Mouse (Mus musculus) heart, postnatal 0 days (tissue): ENCODE data around the gene Col26a1. TPM values are rescaled to one million over a fixed set of nuclear protein-coding genes. Genes with fewer than 3 reads are reported as not detected.

Experiments
- ATAC-seq: fragments of 200-750 bp; cut with Nextera tagmentation; 2 replicates; pipeline ENCODE4 v1.8.0; 2017; ENCODE audit warnings: low read depth, moderate number of reproducible peaks, moderate library complexity; ENCODE audit not compliant: insufficient read depth
- DNase-seq: peaks from one replicate; pipeline ENCODE4 v3.0.0-alpha.2; 2016; ENCODE audit warnings: low spot score
- H3K27ac ChIP-seq: fragments of 300-500 bp; sonication (generic); 2 replicates; pipeline ENCODE4 v1.5.1; 2014; ENCODE audit warnings: low read depth, mild to moderate bottlenecking
- H3K27me3 ChIP-seq: fragments of 300-500 bp; sonication (generic); 2 replicates; pipeline ENCODE4 v1.6.1; 2014; ENCODE audit warnings: low read length, mixed read lengths; ENCODE audit not compliant: control insufficient read depth, insufficient read depth
- H3K36me3 ChIP-seq: fragments of 300-500 bp; sonication (generic); replicated peaks from 2 replicates; pipeline ENCODE4 v1.6.1; 2014; ENCODE audit warnings: low read length, mixed read lengths; ENCODE audit not compliant: control insufficient read depth, insufficient read depth
- H3K4me1 ChIP-seq: fragments of 300-500 bp; sonication (generic); 2 replicates; pipeline ENCODE4 v1.6.1; 2014; ENCODE audit warnings: antibody characterized with exemption; ENCODE audit not compliant: control insufficient read depth, insufficient read depth
- H3K4me2 ChIP-seq: fragments of 300-500 bp; sonication (generic); 2 replicates; pipeline ENCODE4 v1.6.1; 2014; ENCODE audit warnings: low read depth, mild to moderate bottlenecking, low read length, moderate library complexity
- H3K4me3 ChIP-seq: fragments of 300-500 bp; sonication (generic); 2 replicates; pipeline ENCODE4 v1.5.1; 2014; ENCODE audit warnings: low read depth, low read length
- H3K9ac ChIP-seq: fragments of 300-500 bp; sonication (generic); replicated peaks from 2 replicates; pipeline ENCODE4 v1.6.1; 2014; ENCODE audit warnings: low read depth, low read length, mixed read lengths
- H3K9me3 ChIP-seq: fragments of 300-500 bp; sonication (generic); replicated peaks from 2 replicates; pipeline ENCODE4 v1.6.1; 2016; ENCODE audit warnings: low read length; ENCODE audit not compliant: control insufficient read depth
- CTCF ChIP-seq: IDR thresholded peaks from 2 replicates; pipeline ENCODE4 v1.5.1; 2016; ENCODE audit warnings: antibody characterized with exemption, control low read depth, low read depth
- EP300 ChIP-seq: IDR thresholded peaks from 2 replicates; pipeline ENCODE4 v1.6.1; 2016; ENCODE audit warnings: antibody characterized with exemption, low read depth
- WGBS: fragments of 180-500 bp; shearing (Covaris S2); extraction: QIAGEN DNeasy Blood & Tissue Kit; methylation state at CpG from one replicate; pipeline ENCODE4 v1.1.7; 2014; 5-methylcytosine and 5-hydroxymethylcytosine counted together
- polyA plus RNA-seq: library from polyadenylated mRNA; unstranded; fragments of >200 nt; fragmentation: Nextera tagmentation; extraction: Ambion mirVana; gene quantifications from 2 replicates; pipeline ENCODE4 v1.2.1, GENCODE M21; 2015
- total RNA-seq: library from RNA; depleted of rRNA; stranded (reverse); fragments of >200 nt; gene quantifications from 2 replicates; pipeline ENCODE4 v1.2.3, GENCODE M21; 2014; ENCODE audit warnings: low replicate concordance; rRNA removed

The Col26a1 gene
- total RNA-seq, result 8.1 and 9.9 TPM in 2 replicates
- polyA plus RNA-seq, result 4.1 and 5.4 TPM in 2 replicates

GRCm38 (mm10) chr5:136882788-136883439, at the start of gene Col26a1:
TSS of gene Col26a1 (minus strand) at chr5:136883209.
- Histone ChIP-seq H3K4me2 (peak within 1 kb of the TSS; percentile 64), H3K9me3 (no peaks in the 10 kb centered on the region), H3K27ac (no peak within 1 kb of the TSS), H3K36me3 (no peaks in the 10 kb centered on the region), H3K4me1 (peaks cover 15% of the 10 kb centered on the region; the same call in 1 of the 2 replicates), H3K4me3 (peak within 1 kb of the TSS; percentile 38), H3K27me3 (peaks cover 53% of the 10 kb centered on the region), H3K9ac (no peak within 1 kb of the TSS)
- no peak for DNase-seq
- 2% methylated on average over 41 of the region's 44 CpGs for WGBS
- TF ChIP-seq CTCF (no peak), EP300 (no peak)
- ATAC-seq, result 0 out of 2 replicates have a peak, but pooled peaks have one; percentile 25

DNA sequence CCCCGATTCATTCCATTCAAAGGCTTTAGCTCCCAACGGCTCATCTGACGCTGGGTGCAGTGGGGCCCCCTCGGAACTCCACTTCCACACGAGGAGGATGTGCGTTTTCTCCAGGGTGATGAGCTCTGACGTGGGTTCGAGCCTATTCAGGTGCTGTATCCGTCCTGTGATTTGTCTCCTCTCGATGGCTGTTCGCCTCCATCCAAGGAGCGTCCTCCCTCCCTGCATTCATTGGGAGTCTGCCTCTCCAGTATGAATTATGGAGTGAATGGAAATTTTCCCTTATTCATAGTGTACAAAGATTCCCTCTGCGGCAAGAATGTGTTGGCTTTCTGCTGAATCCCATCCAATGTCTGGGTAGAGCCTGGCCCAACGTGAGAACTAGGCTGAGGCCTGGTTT, 48.9 kb upstream of the Col26a1 start:
- TF ChIP-seq EP300 (no peak), CTCF (no peak)
- H3K9ac ChIP-seq, result no peak overlapping the region
- WGBS, result 81% methylated on average over 14 of the region's 14 CpGs

GRCm38 (mm10) chr5:136929073-136929472, 46.1 kb upstream of the Col26a1 start:
- no peak for TF ChIP-seq EP300
- peak; percentile 94 for TF ChIP-seq CTCF
- H3K36me3 ChIP-seq, result no peaks in the 10 kb centered on the region
- no peaks in the 10 kb centered on the region for H3K4me1 ChIP-seq
- H3K9ac ChIP-seq, result no peak overlapping the region
- peak; percentile 73 for ATAC-seq
- DNase-seq, result peak; percentile 82
- WGBS, result 17% methylated on average over 4 of the region's 4 CpGs
- H3K4me2 ChIP-seq, result no peak overlapping the region
- no peaks in the 10 kb centered on the region for H3K27me3 ChIP-seq
- H3K9me3 ChIP-seq, result no peaks in the 10 kb centered on the region
- no peak overlapping the region for H3K27ac ChIP-seq
- no peak overlapping the region for H3K4me3 ChIP-seq

More for the DNA sequence above, 48.9 kb upstream of the Col26a1 start:
- no peaks in the 10 kb centered on the region for H3K9me3 ChIP-seq
- ATAC-seq (no peak), DNase-seq (no peak)
- H3K27ac ChIP-seq, result no peak overlapping the region
- H3K4me1 ChIP-seq, result no peaks in the 10 kb centered on the region
- no peak overlapping the region for H3K4me3 ChIP-seq
- H3K27me3 ChIP-seq, result no peaks in the 10 kb centered on the region
- H3K36me3 ChIP-seq, result no peaks in the 10 kb centered on the region
- H3K4me2 ChIP-seq, result no peak overlapping the region

DNA sequence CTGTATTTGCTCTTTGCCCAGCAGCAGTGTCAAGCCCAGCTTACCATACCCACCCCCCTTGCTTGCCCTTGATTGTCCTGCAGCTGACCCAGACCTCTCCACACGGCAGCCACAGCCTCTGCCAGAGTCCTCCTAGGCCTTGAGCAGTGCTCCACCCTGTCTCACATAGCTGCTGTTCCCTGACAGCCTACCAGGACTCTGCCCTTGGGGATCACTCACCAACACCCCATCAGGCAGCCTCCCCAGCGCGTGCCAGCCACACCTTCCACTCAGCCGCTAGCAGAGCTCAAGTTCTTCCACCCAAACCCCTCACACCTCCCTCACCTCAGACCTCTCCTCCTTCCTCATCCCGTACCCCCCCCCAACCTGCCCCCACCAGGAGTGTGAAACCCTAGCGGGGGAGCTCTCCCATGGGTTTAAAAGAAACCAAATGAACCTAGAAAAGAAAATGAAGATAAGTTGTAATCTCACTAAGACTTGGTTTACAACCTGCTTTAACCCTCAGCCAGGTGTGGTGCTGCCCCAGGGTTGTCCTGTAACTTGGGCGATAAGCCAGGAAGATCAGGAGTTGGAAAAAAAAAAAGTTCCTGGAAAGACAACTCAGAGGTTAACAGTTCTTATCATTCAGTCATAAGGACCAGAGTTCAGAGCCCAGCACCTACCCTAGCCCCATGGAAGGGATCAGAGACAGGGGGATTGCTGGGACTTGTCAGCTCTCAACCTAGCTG, 40.9 kb upstream of the Col26a1 start:
- no peaks in the 10 kb centered on the region for H3K9me3 ChIP-seq
- H3K36me3 ChIP-seq, result no peaks in the 10 kb centered on the region
- no peak for TF ChIP-seq EP300
- WGBS, result 46% methylated on average over 7 of the region's 7 CpGs
- H3K27ac ChIP-seq, result no peak overlapping the region
- H3K4me1 ChIP-seq, result no peaks in the 10 kb centered on the region
- ATAC-seq (no peak), DNase-seq (no peak)
- no peaks in the 10 kb centered on the region for H3K27me3 ChIP-seq
- no peak overlapping the region for H3K9ac ChIP-seq
- no peak overlapping the region for H3K4me3 ChIP-seq
- no peak overlapping the region for H3K4me2 ChIP-seq

DNA sequence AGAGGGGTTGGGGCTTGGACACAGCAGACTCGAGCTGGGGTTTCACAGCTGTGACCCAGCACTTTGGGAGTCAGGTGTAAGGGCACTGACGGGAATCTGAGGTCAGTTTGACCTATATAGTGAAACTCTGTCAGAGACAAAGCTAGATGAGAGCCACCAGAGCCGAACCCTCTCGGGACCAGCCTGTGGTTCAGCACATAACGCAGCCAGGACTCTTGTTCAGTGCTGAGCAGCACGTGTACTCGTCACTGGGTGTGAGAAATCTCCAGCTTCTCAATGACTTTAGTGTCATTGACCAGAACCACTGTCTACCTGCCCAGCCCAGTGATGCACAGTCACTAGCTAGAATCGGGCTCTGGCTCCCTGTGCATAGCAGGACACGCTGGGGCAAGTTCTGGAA, 39.8 kb upstream of the Col26a1 start:
- TF ChIP-seq EP300 (no peak), CTCF (no peak)
- WGBS, result 78% methylated on average over 9 of the region's 9 CpGs
- no peak overlapping the region for H3K27ac ChIP-seq
- H3K4me3 ChIP-seq, result no peak overlapping the region
- H3K4me2 ChIP-seq, result no peak overlapping the region
- no peaks in the 10 kb centered on the region for H3K9me3 ChIP-seq
- H3K9ac ChIP-seq, result no peak overlapping the region
- H3K4me1 ChIP-seq, result no peaks in the 10 kb centered on the region
- no peaks in the 10 kb centered on the region for H3K27me3 ChIP-seq
- ATAC-seq (no peak), DNase-seq (no peak)
- no peaks in the 10 kb centered on the region for H3K36me3 ChIP-seq
